In the genomic region with DNA sequence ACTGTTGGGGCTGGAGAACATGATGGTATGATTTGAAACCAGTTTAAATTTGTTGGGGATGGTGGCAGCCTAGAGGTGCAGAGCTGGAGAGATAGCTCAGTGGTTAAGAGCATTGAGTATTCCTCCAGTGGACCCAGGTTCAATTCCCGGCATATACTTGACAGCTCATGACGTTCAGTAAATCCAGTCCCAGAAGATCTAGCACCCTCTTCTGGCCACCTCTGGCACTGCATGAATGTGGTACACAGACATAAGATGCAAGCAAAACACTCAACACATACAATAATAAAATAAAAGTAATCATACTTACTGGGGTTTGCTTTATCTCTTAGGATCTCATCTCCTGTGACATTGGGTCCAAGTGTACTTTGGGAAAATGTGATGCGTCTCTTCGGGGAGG, we compare ENCODE assay signal across 9 mouse cellular contexts. TPM values are rescaled to one million over a fixed set of nuclear protein-coding genes. Genes with fewer than 3 reads are reported as not detected.
DNase-seq lines count a peak whose midpoint lies in the region; ATAC-seq and TF ChIP-seq lines count a peak whose summit lies in the region.
"Had no signal": no experiment of that assay in that cellular context is flagged by ENCODE, and none has a peak within 500 bp of the region (broad histone marks: within the 10 kb centered on the region; RNA-seq: fewer than 3 reads in every experiment).

No protein-coding gene starts in this region.

- TF ChIP-seq CTCF in gastrocnemius, adult 2 months (IDR thresholded peaks at IDR 0.05): peak; percentile 65

- no peak overlapping the region for H3K9ac ChIP-seq in midbrain, embryonic 11.5 days (ENCODE audit: low read length)
- H3K9ac ChIP-seq in midbrain, embryonic 13.5 days (replicated peaks): no peak overlapping the region

- no peaks in the 10 kb centered on the region for H3K9me3 ChIP-seq in midbrain, embryonic 11.5 days (ENCODE audit: control insufficient read depth, low read length)
- no peaks in the 10 kb centered on the region for H3K9me3 ChIP-seq in midbrain, embryonic 13.5 days

- H3K4me2 ChIP-seq in midbrain, embryonic 11.5 days: no peak overlapping the region
- no peak overlapping the region for H3K4me2 ChIP-seq in midbrain, embryonic 13.5 days (replicated peaks)

- 66% methylated on average over 4 of the region's 4 CpGs for WGBS in midbrain, embryonic 11.5 days
- WGBS in midbrain, embryonic 13.5 days: 64% methylated on average over 4 of the region's 4 CpGs

- H3K36me3 ChIP-seq in midbrain, embryonic 11.5 days (ENCODE audit: control insufficient read depth, insufficient read depth, low read length): no peaks in the 10 kb centered on the region
- no peaks in the 10 kb centered on the region for H3K36me3 ChIP-seq in midbrain, embryonic 13.5 days

- H3K27me3 ChIP-seq in midbrain, embryonic 11.5 days (ENCODE audit: control insufficient read depth, insufficient read depth, low read length): no peaks in the 10 kb centered on the region
- 0 out of 2 replicates have a peak, but pooled peaks cover 3% of the 10 kb centered on the region for H3K27me3 ChIP-seq in midbrain, embryonic 13.5 days

- H3K4me3 ChIP-seq in gastrocnemius, adult 2 months: no peak overlapping the region
- no peak overlapping the region for H3K4me3 ChIP-seq in midbrain, embryonic 11.5 days (ENCODE audit: low read depth, low read length)
- H3K4me3 ChIP-seq in midbrain, embryonic 13.5 days (replicated peaks): no peak overlapping the region

- intact Hi-C loops in gastrocnemius, adult 2 months (cut with DNase I): no loop called here
- intact Hi-C loops in heart, postnatal 36 days (cut with DNase I): no loop called here

- peak; percentile 26 for DNase-seq in gastrocnemius, adult 2 months
- no peak for DNase-seq in gastrocnemius, postnatal 25 days
- DNase-seq in midbrain, embryonic 11.5 days (ENCODE audit: low spot score, missing footprints): peak; percentile 88
- DNase-seq in c-Kit-negative CD71-positive TER-119-positive erythroid progenitor cells, embryonic 14.5 days (ENCODE audit: low read depth, low spot score): peak; percentile 27
- peak; percentile 20 to 53 for DNase-seq in heart, postnatal 36 days
- DNase-seq in natural killer cell, adult 2 months (ENCODE audit: low spot score in 2 of 2): peak; percentile 21 to 57

- H3K27ac ChIP-seq in gastrocnemius, adult 2 months: no peak overlapping the region
- H3K27ac ChIP-seq in midbrain, embryonic 11.5 days (ENCODE audit: low read depth, low read length): no peak overlapping the region
- no peak overlapping the region for H3K27ac ChIP-seq in midbrain, embryonic 13.5 days

- H3K4me1 ChIP-seq in midbrain, embryonic 11.5 days (ENCODE audit: control insufficient read depth, insufficient read depth, low read length): no peaks in the 10 kb centered on the region
- no peaks in the 10 kb centered on the region for H3K4me1 ChIP-seq in midbrain, embryonic 13.5 days (replicated peaks)

- no peak for ATAC-seq in midbrain, embryonic 11.5 days (ENCODE audit: low FRiP score)
- no peak for ATAC-seq in midbrain, embryonic 13.5 days
- no peak for ATAC-seq in inflammation-experienced regulatory T-cells, adult 6 months

RNA-seq across cellular contexts. Expression of a gene that starts 7.3 kb away (rescaled TPM):
- total RNA-seq in gastrocnemius, adult 2 months (2021): not detected
- not detected for total RNA-seq in gastrocnemius, postnatal 25 days (2021)
- not detected in 2 replicates for polyA plus RNA-seq in midbrain, embryonic 11.5 days (2014; fragmentation: Nextera tagmentation; extraction: Ambion mirVana)
- 0.31 and 0.35 TPM in 2 replicates for polyA plus RNA-seq in midbrain, embryonic 13.5 days (2015; fragmentation: Nextera tagmentation; extraction: Ambion mirVana)
- not detected for total RNA-seq in heart, postnatal 36 days (2021)
- polyA plus RNA-seq in inflammation-experienced regulatory T-cells, adult 6 months (2017; shearing (Covaris generic)): not detected
- total RNA-seq: layer of hippocampus, postnatal 14 days had no signal
